Mouse (Mus musculus) liver, embryonic 14 days (tissue): ENCODE measurements around the gene Ctdspl2. TPM values are rescaled to one million over a fixed set of nuclear protein-coding genes. Genes with fewer than 3 reads are reported as not detected.

Source experiments
- polyA plus RNA-seq: library from polyadenylated mRNA; depleted of rRNA; stranded (reverse); fragments of >200 nt; gene quantifications from 2 replicates; pipeline ENCODE4 v1.2.3, GENCODE M21; 2012; rRNA removed

The Ctdspl2 gene
- polyA plus RNA-seq = 7.4 and 8.9 TPM in 2 replicates

GRCm38 (mm10) chr2:121955765-121956223, at the start of gene Ctdspl2, which contains the start of gene Mageb3:
TSS of gene Ctdspl2 (plus strand) at chr2:121956001.
TSS of gene Mageb3 (minus strand) at chr2:121956092.

GRCm38 (mm10) chr2:122027862-122028755, 72.3 kb downstream of the Ctdspl2 start, which contains the start of gene Eif3j1:
TSS of gene Eif3j1 (plus strand) at chr2:122028546.

Other genes starting within 250 kb of the Ctdspl2 start
- gene Frmd5, start 148.9 kb upstream of the Ctdspl2 start, polyA plus RNA-seq = 0.14 and 0.15 TPM in 2 replicates
- 3.8 and 4.2 TPM in 2 replicates for gene Casc4, start 89.0 kb upstream of the Ctdspl2 start, polyA plus RNA-seq
- gene Mageb3, start 91 bp downstream of the Ctdspl2 start, polyA plus RNA-seq = 0.05 TPM in 2 replicates
- 15.1 and 17.6 TPM in 2 replicates for gene Eif3j1, start 72.5 kb downstream of the Ctdspl2 start, polyA plus RNA-seq
- gene Spg11, start 162.4 kb downstream of the Ctdspl2 start, polyA plus RNA-seq = 2.2 and 2.7 TPM in 2 replicates
- 171 and 189 TPM in 2 replicates for gene B2m, start 191.7 kb downstream of the Ctdspl2 start, polyA plus RNA-seq
- 0.03 and 0.06 TPM in 2 replicates for gene Trim69, start 204.7 kb downstream of the Ctdspl2 start, polyA plus RNA-seq
- 0.05 and 0.06 TPM in 2 replicates for gene Patl2, start 230.2 kb downstream of the Ctdspl2 start, polyA plus RNA-seq
- gene Terb2, start 230.3 kb downstream of the Ctdspl2 start, polyA plus RNA-seq = not detected in 2 replicates